Mouse (Mus musculus): ENCODE measurements around the gene Foxd3.
"Not testable (repeated sequence)": the region's sequence is repeated elsewhere in the genome, so short reads cannot be mapped to it uniquely, and the experiment has no call there.

Foxd3 gene

GRCm38 (mm10) chr4:99655937-99656604, at the start of gene Foxd3:
Foxd3 (plus strand) TSS chr4:99656299.
- no peak for DNase-seq (ENCODE audit: low spot score)

DNA sequence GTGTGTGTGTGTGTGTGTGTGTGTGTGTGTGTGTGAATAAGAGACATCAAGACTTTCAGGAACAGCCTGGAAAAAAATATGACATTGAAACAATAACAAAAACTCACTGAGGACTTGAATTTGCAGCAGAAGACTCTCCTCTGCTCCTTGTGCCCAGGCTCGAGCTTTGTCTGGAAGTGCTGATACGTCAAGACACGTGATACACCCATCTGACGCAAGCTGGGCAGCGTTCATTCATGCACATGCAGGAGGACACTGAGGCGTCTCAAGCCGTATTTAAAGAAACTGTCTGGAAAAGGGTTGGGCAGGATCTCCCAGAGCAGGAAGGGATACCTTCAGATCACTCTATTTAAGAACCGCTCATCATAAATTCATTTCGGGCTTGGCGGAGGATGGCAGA, 43.9 kb upstream of the Foxd3 start:
- no peak for DNase-seq (ENCODE audit: low spot score)

GRCm38 (mm10) chr4:99612609-99613350, 43.3 kb upstream of the Foxd3 start:
- DNase-seq (ENCODE audit: low spot score): no peak

DNA sequence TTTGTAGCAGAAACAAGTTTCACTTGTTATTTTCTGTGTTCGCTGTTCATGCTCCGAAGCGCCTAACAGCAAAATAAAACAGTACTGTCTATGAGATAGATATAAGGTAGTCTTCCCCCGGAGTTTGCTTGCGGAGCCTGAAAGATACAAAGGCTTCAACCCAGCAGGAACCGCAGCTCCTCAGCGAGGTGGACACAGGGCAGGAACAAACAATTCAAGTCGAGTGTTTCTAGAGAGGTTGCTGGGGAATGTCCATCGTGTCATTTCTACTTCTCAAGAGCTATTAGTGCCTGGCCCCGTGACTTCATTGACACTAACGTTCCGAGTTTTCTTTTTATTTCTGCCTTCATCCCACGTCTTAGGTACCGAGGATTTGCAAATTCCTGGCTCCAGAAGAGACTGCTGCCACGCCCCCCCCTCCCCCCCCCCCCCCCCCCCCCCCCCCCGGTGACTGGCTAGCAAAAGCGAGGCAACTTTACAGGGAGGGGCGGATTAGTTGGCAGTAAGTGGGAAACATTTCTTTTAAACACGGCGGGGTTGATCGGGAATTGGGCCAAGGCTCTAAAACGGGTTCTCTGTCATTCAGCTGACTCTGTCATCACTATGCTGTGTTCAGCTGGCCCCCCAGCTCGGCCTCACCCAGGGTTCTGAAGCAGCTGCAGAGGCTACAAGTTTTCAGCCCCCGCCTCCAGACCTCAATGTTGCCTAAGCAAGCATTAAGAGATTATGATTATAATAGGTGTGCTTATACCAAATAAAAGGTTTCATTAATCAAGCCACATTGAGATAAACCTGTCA, 29.9 kb upstream of the Foxd3 start:
- DNase-seq (ENCODE audit: low spot score): no peak

DNA sequence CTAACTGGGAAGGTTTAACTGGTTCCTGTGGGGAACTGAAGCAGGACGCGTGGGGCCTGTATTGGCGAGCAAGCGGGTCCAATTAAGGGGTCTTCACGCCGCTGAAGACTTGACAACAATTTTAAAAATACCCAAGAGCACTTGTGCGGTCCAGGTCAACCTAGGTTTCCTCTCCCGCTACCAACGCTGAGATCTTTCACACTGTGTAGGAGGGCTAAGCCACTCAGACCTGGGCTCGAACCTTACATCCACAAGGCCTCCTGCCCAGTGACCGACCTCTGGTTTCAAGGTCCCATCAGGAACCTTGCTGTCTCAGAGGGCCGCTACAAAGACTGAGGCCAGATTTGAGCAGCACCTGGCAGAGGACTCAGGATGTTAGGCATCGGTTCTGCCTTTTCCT, 29.0 kb upstream of the Foxd3 start:
- no peak for DNase-seq (ENCODE audit: low spot score)

DNA sequence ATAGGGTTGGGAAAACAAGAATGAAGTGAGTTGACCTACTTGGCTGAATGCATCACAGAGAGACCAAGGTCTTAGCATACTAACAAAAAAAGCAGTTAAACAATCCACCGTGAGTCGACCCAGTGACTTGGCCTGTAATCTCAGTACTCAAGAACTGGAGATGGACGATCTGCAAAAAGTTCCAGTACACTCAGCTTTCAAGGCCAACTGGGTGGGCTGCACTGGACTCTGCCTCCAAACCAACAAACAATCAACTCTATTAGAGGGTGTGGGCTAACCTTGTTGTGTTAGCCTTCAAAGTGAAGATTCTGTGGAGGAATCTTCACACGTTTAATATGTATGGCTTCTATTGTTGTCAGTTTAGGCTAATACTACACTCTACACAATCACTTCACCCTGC, 20.1 kb upstream of the Foxd3 start:
- no peak for DNase-seq (ENCODE audit: low spot score)

GRCm38 (mm10) chr4:99636711-99637110, 19.4 kb upstream of the Foxd3 start:
- no peak for DNase-seq (ENCODE audit: low spot score)

- not testable (repeated sequence) for DNase-seq (ENCODE audit: low spot score)
Observed at GRCm38 (mm10) chr4:99640619-99641018, 15.5 kb upstream of the Foxd3 start.

DNA sequence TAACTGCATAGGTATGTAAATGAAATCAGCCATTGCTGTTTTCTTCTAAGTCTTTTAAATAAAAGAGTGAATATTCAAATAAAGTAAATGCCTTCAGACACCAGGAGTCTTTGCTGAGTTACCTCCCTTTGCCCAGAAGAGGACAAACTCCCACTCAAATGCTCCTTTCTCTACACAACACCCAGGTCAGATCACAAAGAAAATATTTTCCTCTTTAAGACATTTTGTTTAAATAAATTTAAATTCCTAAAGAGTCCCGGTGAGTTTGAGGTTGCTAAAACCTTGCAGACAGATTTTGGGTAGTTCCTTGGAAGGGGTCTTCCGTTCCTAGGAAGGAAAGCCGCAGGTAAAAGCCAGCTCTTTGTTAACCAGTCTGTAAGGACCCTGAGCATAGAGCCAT, 14.2 kb upstream of the Foxd3 start:
- no peak for DNase-seq (ENCODE audit: low spot score)

DNA sequence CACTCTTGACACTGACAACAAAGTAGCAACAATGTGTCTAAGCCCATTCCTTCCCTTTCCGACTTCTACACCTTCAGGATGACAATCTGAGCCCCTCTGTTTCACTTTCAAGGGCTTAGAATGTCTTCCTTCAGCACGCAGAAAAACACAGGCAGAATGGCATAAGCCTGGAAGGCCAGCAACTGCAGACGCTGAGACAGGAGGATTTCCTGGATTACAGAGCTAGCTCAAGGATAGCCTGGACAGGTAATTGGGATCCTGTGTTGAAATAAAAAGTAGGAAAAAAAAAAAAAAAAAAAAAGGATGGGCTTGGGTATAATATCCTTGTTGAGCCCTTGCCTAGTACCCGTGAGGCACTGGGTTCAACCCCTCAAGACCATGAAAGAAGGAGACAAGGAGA, 10.5 kb upstream of the Foxd3 start:
- DNase-seq (ENCODE audit: low spot score): no peak

DNA sequence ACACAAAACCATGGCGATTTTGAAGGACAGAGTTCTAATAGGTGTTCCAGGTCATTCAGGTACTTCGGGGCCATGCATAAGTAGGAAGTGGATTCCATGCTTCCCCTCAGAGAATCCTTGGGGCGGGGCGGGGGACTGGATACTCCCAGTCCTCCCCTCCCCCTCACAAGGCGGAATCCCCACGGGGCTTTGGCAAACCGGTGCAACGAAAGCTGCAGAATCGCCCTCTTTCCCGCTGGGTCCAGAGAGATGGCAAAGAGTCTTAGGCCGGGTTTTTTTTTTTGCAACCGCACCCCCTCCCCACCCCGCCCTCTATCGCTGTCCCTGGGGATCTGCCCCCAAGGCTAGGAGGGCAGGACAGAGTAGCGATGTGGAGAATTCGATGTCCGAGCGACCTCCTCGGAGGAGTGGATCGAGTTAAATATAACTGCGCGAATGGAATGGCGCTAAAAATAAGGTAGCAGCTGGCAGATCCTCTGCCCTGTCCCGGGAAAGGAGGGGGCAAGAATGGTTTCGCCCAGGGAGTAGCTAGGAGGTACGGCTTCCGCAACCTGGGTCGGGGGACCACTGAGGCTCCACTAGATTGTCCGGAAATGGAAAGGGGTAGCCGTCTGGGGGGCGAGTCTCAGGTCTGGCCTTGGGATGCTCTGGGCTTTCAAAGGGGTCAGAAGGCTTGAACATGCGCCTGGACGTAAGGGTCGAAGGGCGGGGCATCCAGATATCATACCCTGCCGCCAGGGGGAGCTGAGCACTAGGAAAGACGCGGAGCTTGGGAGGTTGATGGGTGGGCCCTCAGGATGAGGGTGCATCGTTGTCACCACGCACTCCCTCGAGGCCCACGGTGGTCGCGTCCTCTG, 5.8 kb upstream of the Foxd3 start:
- no peak for DNase-seq (ENCODE audit: low spot score)

GRCm38 (mm10) chr4:99650945-99651690, 5.0 kb upstream of the Foxd3 start:
- DNase-seq (ENCODE audit: low spot score): no peak

DNA sequence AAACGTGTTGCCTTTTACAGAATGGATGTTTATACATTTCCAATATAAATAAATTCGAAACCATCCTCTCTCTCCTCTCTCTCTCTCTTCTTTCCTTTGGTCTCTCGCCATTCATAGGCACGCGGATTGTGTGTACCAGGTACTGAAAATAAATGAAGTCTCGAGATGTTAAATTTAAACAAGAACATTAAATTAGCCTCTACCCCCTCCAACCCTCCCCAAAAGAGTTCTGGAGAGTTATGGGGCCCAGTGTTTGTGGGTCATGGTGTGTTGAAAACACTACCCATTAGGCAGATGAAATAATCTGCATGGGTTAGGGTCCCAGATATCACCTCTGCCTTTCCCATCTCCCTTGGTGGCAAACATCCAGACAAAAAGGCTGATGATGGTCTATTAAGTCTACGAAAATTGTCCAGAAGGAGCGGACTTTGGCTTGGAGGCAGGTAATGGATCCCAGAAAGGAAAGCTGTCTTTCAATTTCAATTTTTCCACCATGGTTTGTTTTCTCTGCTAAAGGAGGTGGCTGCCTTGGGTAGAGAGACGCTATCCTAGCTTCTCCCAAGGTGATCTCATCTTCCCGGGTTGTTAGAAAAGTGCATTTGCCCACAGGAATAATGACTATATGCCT, 4.2 kb upstream of the Foxd3 start:
- DNase-seq (ENCODE audit: low spot score): no peak

- DNase-seq (ENCODE audit: low spot score): no peak
Observed at GRCm38 (mm10) chr4:99652576-99653210, 3.4 kb upstream of the Foxd3 start.

- DNase-seq (ENCODE audit: low spot score): no peak
Observed at GRCm38 (mm10) chr4:99653216-99653607, 2.9 kb upstream of the Foxd3 start.

DNA sequence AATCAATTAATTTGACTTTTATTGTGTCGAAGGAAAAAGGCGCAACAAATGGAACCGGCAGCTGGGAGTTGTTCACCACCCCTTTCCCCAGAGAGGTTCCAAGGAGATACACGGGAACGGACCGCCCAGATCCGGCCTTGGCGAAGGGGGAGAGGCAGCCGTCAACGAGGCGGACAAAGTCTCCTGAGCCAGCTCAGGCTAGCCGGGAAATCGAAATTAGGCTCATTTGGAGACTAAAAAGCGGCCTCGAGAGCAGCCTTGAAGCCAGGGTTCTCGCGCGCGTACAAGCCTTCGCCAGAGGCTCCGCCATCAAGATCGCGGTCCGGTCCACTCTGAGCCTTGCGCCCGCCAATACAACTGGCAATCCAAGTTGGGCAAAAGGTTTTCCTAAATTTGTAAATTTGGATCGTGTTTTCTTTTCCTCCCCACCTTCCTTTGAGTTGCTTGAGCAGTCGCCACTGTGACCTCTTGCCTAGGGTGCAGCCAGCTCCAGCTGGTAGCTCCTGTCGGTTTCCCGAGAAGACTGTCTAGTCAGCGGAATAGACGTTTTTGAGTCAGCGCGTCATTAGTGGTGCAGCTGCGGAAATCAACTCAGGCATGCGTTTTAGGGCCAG, 2.4 kb upstream of the Foxd3 start:
- DNase-seq (ENCODE audit: low spot score): no peak

- no peak for DNase-seq (ENCODE audit: low spot score)
Observed at GRCm38 (mm10) chr4:99654621-99655296, 1.3 kb upstream of the Foxd3 start.

DNA sequence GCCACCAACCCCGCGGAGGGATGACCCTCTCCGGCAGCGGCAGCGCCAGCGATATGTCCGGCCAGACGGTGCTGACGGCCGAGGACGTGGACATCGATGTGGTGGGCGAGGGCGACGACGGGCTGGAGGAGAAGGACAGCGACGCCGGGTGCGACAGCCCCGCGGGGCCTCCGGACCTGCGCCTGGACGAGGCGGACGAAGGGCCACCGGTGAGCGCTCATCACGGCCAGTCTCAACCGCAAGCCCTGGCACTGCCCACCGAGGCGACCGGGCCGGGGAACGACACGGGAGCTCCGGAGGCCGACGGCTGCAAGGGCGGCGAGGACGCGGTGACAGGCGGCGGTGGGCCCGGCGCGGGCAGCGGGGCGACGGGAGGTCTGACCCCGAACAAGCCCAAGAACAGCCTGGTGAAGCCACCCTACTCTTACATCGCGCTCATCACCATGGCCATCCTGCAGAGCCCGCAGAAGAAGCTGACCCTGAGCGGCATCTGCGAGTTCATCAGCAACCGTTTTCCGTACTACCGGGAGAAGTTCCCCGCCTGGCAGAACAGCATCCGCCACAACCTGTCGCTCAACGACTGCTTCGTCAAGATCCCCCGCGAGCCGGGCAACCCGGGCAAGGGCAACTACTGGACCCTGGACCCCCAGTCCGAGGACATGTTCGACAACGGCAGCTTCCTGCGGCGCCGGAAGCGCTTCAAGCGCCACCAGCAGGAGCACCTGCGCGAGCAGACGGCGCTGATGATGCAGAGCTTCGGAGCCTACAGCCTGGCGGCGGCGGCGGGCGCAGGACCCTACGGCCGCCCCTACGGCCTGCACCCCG, 718 bp downstream of the Foxd3 start:
- peak; percentile 71 for DNase-seq (ENCODE audit: low spot score)
